Mouse (Mus musculus): Measurements from ENCODE around the gene Tenm3. TPM values are rescaled to one million over a fixed set of nuclear protein-coding genes. Genes with fewer than 3 reads are reported as not detected.

The Tenm3 gene
- polyA plus RNA-seq, 1 experiment from 2014 or later = 18.2 TPM

DNA sequence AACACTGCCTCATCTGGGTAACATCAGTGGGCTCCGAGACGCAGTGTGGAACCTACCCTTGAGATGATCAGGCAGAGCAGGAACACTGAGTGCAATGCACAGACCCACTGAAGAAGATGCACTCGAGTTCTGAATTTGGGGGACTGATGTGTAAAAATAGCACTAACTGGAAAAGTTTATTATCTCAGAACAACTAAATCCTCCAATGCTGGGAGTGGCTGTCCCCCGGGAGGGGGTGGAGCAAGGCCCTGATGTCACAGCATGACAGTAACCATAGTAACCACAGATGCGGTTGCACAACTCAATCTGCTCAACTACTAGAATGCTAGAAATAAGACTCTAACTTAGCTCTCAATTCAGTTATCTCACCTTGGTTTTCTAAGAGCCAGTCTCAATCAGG, 351.3 kb downstream of the Tenm3 start:
- WGBS (ENCODE audit: insufficient replicate concordance) = 69% methylated on average over 5 of the region's 5 CpGs
- Histone ChIP-seq H3K27me3 (ENCODE audit: control insufficient read depth, insufficient read depth, low read length) (no peaks in the 10 kb centered on the region), H3K36me3 (ENCODE audit: control insufficient read depth, insufficient read depth, low read length) (no peaks in the 10 kb centered on the region), H3K4me2 (no peak overlapping the region), H3K9me3 (replicated peaks; ENCODE audit: control insufficient read depth, low read length) (no peaks in the 10 kb centered on the region), H3K27ac (ENCODE audit: low read depth, low read length) (no peak overlapping the region), H3K4me3 (ENCODE audit: low read depth, low read length) (no peak overlapping the region), H3K4me1 (ENCODE audit: control insufficient read depth, insufficient read depth, low read length) (no peaks in the 10 kb centered on the region), H3K9ac (ENCODE audit: low read depth, low read length) (no peak overlapping the region)
- no peak for ATAC-seq (replicated peaks; ENCODE audit: insufficient number of reproducible peaks, low FRiP score, low TSS enrichment)

DNA sequence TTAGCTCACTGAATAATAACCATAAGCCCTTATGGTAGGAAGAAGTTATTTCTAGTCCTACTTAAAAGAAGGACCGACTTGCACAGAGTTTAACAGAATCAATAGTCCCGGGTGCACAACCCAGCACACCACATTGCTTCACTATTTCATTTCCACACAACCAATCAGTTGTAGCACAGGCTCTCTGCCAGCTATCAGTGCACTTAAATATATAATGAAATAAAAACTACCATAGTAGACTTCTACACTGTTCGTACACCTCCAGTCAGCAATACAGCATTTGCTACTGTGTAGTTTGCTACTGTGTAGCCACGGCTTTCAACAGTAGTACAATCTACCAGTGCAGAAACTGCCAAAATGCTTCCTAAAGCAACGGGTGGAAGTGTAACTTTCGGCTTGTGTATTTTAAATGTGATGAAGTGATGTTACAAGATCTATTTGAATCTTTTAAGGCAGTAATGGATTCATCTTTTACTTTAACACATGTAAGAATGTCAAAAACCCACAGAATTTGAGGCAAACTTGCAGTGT, 353.1 kb downstream of the Tenm3 start:
- no peaks in the 10 kb centered on the region for H3K36me3 ChIP-seq (ENCODE audit: control insufficient read depth, insufficient read depth, low read length)
- 75% methylated on average over 6 of the region's 6 CpGs for WGBS (ENCODE audit: insufficient replicate concordance)
- H3K4me2 ChIP-seq = no peak overlapping the region
- no peak overlapping the region for H3K27ac ChIP-seq (ENCODE audit: low read depth, low read length)
- no peak for ATAC-seq (replicated peaks; ENCODE audit: insufficient number of reproducible peaks, low FRiP score, low TSS enrichment)
- H3K27me3 ChIP-seq (ENCODE audit: control insufficient read depth, insufficient read depth, low read length) = no peaks in the 10 kb centered on the region
- no peaks in the 10 kb centered on the region for H3K4me1 ChIP-seq (ENCODE audit: control insufficient read depth, insufficient read depth, low read length)
- H3K9ac ChIP-seq (ENCODE audit: low read depth, low read length) = no peak overlapping the region
- no peaks in the 10 kb centered on the region for H3K9me3 ChIP-seq (replicated peaks; ENCODE audit: control insufficient read depth, low read length)
- H3K4me3 ChIP-seq (ENCODE audit: low read depth, low read length) = no peak overlapping the region

DNA sequence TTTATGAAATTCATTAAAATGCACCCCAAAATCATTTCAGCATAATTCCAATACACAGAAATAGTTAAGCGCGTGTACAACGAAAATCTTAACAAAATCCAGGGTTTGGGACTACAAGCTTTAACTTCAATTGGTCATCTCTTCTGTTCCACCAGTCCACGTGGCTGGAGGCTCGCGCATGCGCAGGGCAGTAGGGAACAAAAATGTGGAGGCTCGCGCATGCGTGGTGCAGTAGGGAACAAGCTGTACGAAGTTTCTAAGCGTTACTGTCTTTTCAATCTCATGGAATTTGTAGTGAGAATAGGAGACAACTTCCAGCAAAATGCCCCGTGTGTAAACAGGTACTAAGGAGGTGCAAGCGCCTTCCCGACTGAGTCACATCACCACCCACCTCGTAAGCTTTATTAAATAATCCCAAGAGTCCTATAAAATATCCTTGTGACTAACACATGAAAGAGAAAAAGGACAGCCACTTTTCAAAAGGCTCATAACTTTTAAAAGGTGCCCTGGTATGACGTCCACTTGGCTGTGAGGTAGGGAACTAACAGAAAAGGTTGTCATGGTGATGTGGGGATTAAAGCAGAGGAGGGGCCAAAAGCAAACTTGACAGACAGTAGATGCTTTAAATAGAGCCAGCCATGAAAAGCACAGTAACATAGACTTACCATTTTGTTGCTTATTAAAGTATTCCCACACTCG, 353.7 kb downstream of the Tenm3 start:
- no peak for ATAC-seq (replicated peaks; ENCODE audit: insufficient number of reproducible peaks, low FRiP score, low TSS enrichment)
- Histone ChIP-seq H3K36me3 (ENCODE audit: control insufficient read depth, insufficient read depth, low read length) (no peaks in the 10 kb centered on the region), H3K9ac (ENCODE audit: low read depth, low read length) (no peak overlapping the region), H3K4me3 (ENCODE audit: low read depth, low read length) (no peak overlapping the region), H3K9me3 (replicated peaks; ENCODE audit: control insufficient read depth, low read length) (no peaks in the 10 kb centered on the region), H3K4me2 (no peak overlapping the region), H3K4me1 (ENCODE audit: control insufficient read depth, insufficient read depth, low read length) (no peaks in the 10 kb centered on the region), H3K27ac (ENCODE audit: low read depth, low read length) (no peak overlapping the region), H3K27me3 (ENCODE audit: control insufficient read depth, insufficient read depth, low read length) (no peaks in the 10 kb centered on the region)
- WGBS (ENCODE audit: insufficient replicate concordance) = 82% methylated on average over 18 of the region's 18 CpGs

DNA sequence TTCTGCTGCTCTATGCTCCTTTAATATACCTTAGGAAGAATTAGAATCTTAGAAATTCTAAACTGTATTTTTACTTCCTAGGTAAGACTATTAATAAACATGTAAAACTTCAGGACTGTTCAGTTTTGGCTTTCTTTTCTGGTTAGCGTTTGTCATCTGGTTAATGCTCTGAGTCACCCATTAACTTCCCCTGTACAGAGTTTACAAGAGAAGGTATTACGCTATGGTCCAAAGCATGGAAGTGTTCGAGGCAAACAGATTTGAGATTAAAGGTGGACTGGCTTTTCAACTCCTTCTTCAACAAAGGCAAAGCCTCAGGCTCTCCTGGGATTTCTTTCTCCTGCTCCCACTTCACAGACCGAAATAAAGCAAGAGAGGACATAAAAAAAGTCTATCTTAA, 354.3 kb downstream of the Tenm3 start:
- no peak overlapping the region for H3K9ac ChIP-seq (ENCODE audit: low read depth, low read length)
- H3K36me3 ChIP-seq (ENCODE audit: control insufficient read depth, insufficient read depth, low read length) = no peaks in the 10 kb centered on the region
- H3K4me1 ChIP-seq (ENCODE audit: control insufficient read depth, insufficient read depth, low read length) = no peaks in the 10 kb centered on the region
- no peak for ATAC-seq (replicated peaks; ENCODE audit: insufficient number of reproducible peaks, low FRiP score, low TSS enrichment)
- no peaks in the 10 kb centered on the region for H3K9me3 ChIP-seq (replicated peaks; ENCODE audit: control insufficient read depth, low read length)
- H3K4me2 ChIP-seq = no peak overlapping the region
- 76% methylated on average over 4 of the region's 4 CpGs for WGBS (ENCODE audit: insufficient replicate concordance)
- H3K27me3 ChIP-seq (ENCODE audit: control insufficient read depth, insufficient read depth, low read length) = no peaks in the 10 kb centered on the region
- no peak overlapping the region for H3K4me3 ChIP-seq (ENCODE audit: low read depth, low read length)
- H3K27ac ChIP-seq (ENCODE audit: low read depth, low read length) = no peak overlapping the region

DNA sequence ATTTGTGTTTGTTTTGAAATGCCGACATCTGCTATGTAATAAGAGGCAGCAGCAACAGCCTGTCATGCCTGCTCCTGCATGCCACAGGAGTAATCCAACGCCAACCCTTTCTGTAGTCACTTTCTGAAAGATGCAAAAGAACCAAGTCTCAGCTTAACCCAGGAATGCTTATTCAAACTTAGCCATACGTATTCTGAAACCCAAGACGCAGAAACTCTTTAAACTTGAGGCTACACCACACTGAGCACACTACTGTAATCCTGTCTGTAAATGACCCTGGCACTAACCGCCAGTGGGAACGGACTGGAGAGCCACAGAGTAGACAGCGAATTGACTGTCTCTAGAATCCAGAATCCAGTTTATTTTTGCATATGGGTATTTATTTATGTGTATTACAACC, 354.9 kb downstream of the Tenm3 start:
- WGBS (ENCODE audit: insufficient replicate concordance) = 70% methylated on average over 7 of the region's 7 CpGs
- no peak for ATAC-seq (replicated peaks; ENCODE audit: insufficient number of reproducible peaks, low FRiP score, low TSS enrichment)
- Histone ChIP-seq H3K4me2 (no peak overlapping the region), H3K4me1 (ENCODE audit: control insufficient read depth, insufficient read depth, low read length) (no peaks in the 10 kb centered on the region), H3K27ac (ENCODE audit: low read depth, low read length) (no peak overlapping the region), H3K27me3 (ENCODE audit: control insufficient read depth, insufficient read depth, low read length) (no peaks in the 10 kb centered on the region), H3K4me3 (ENCODE audit: low read depth, low read length) (no peak overlapping the region), H3K9me3 (replicated peaks; ENCODE audit: control insufficient read depth, low read length) (no peaks in the 10 kb centered on the region), H3K9ac (ENCODE audit: low read depth, low read length) (no peak overlapping the region), H3K36me3 (ENCODE audit: control insufficient read depth, insufficient read depth, low read length) (no peaks in the 10 kb centered on the region)

DNA sequence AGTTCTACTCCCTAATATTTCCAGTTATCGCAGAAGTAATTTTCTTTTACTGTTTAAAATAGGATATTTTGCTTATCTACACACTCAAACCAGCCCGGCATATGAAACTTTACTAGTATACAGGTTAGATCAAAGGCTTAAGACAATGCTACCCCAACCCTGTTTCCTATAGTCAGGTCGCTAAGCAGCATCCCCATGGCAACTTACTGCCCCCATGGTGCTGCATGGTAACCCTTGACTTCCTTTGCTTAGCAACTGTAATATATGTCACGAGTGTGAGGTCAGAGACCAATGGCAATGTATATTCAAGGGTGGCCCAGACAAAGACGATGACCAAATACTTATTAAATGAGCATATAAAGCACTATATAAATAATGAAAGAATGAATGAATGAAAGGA, 359.6 kb downstream of the Tenm3 start:
- 79% methylated on average over 5 of the region's 5 CpGs for WGBS (ENCODE audit: insufficient replicate concordance)
- no peak for ATAC-seq (replicated peaks; ENCODE audit: insufficient number of reproducible peaks, low FRiP score, low TSS enrichment)
- Histone ChIP-seq H3K36me3 (ENCODE audit: control insufficient read depth, insufficient read depth, low read length) (no peaks in the 10 kb centered on the region), H3K9ac (ENCODE audit: low read depth, low read length) (no peak overlapping the region), H3K27ac (ENCODE audit: low read depth, low read length) (no peak overlapping the region), H3K27me3 (ENCODE audit: control insufficient read depth, insufficient read depth, low read length) (no peaks in the 10 kb centered on the region), H3K9me3 (replicated peaks; ENCODE audit: control insufficient read depth, low read length) (no peaks in the 10 kb centered on the region), H3K4me3 (ENCODE audit: low read depth, low read length) (no peak overlapping the region), H3K4me1 (ENCODE audit: control insufficient read depth, insufficient read depth, low read length) (no peaks in the 10 kb centered on the region), H3K4me2 (no peak overlapping the region)

DNA sequence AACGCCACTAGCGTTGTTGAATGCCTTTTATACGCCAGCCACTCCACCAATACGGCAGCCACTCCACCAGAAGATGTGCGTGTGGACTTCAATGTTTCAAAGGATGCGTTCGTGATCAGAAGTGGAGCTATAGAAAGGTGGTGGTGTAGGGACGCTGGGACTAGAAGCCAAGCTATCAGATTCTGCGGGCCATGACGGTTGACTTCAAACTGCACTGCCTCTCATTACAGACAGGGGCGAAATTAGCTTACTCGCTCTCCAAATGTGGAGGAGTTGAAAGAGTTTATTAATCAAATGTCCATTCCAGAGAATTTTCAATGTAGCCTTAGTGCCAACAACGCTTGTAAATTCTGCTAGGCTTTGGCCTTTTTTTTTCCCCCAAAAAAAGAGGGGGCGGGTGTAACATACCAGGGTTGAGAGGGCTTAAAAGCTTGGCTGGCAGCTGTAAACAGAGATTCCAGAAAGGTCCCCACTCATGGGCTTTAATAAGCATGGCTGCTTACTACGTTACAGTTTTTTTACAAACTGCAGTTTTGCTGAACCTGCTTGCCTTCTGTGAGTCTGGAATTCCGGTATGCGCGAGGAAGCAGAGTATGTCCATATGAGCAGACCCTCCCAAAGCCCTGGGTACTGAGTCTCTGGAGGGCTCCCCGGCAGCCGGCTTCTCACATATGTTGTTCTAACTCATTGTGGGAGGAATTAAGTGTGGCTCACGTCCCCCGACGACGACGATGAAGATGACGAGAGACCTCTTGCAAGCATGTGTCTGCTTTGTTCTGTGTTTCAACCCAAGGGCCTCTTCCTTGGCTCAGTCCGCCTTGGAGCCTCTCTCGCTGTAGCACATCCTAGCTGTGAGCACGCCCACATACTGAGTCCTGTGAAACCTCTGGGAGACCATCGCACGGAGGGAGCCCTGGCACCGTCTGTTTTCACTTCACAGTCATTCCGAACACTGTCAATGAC, 361.8 kb downstream of the Tenm3 start:
- Histone ChIP-seq H3K4me2 (peak overlapping the region; percentile 32), H3K36me3 (ENCODE audit: control insufficient read depth, insufficient read depth, low read length) (no peaks in the 10 kb centered on the region), H3K27ac (ENCODE audit: low read depth, low read length) (0 out of 2 replicates have a peak overlapping the region, but pooled peaks have one; percentile 41), H3K9me3 (replicated peaks; ENCODE audit: control insufficient read depth, low read length) (no peaks in the 10 kb centered on the region), H3K4me3 (ENCODE audit: low read depth, low read length) (no peak overlapping the region), H3K4me1 (ENCODE audit: control insufficient read depth, insufficient read depth, low read length) (no peaks in the 10 kb centered on the region), H3K9ac (ENCODE audit: low read depth, low read length) (no peak overlapping the region), H3K27me3 (ENCODE audit: control insufficient read depth, insufficient read depth, low read length) (no peaks in the 10 kb centered on the region)
- WGBS (ENCODE audit: insufficient replicate concordance) = 68% methylated on average over 33 of the region's 33 CpGs
- ATAC-seq (replicated peaks; ENCODE audit: insufficient number of reproducible peaks, low FRiP score, low TSS enrichment) = no peak

DNA sequence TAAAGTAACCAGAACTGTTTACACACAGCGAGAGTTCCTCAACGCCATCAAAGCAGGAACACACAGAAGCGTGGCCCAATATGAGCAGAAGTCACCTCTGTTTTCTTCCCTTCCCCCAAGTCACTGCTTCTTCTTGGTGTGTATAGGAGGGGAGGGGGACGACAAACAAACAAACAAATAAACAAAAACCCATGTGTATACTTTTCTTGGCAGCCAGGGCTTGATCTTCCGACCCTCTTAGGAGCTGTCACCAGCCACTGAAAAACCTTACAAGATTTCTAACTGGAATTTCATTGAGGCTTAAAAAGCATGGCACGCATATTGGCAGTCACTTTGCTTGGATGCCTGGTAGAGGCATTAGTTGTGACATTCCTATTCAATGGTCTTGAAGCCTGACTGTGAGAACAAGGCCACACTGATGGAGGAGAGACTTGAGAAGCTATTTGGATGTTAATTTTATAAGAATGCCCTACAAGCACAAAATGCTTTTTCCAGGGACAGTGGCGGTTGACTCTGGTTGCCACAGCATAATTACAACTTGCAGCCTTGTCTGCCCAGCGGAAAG, 366.3 kb downstream of the Tenm3 start:
- Histone ChIP-seq H3K4me3 (ENCODE audit: low read depth, low read length) (no peak overlapping the region), H3K9me3 (replicated peaks; ENCODE audit: control insufficient read depth, low read length) (no peaks in the 10 kb centered on the region), H3K27ac (ENCODE audit: low read depth, low read length) (no peak overlapping the region), H3K36me3 (ENCODE audit: control insufficient read depth, insufficient read depth, low read length) (no peaks in the 10 kb centered on the region), H3K4me2 (no peak overlapping the region), H3K9ac (ENCODE audit: low read depth, low read length) (no peak overlapping the region), H3K4me1 (ENCODE audit: control insufficient read depth, insufficient read depth, low read length) (peaks cover 11% of the 10 kb centered on the region), H3K27me3 (ENCODE audit: control insufficient read depth, insufficient read depth, low read length) (no peaks in the 10 kb centered on the region)
- ATAC-seq (replicated peaks; ENCODE audit: insufficient number of reproducible peaks, low FRiP score, low TSS enrichment) = no peak
- 69% methylated on average over 8 of the region's 8 CpGs for WGBS (ENCODE audit: insufficient replicate concordance)

Measured in heart, embryonic 11.5 days (tissue).